ENCODE assay signal across 8 mouse cellular contexts in genomic region chr14:79390265-79390926, GRCm38 (mm10). TPM values are rescaled to one million over a fixed set of nuclear protein-coding genes. Genes with fewer than 3 reads are reported as not detected.
DNase-seq lines count a peak whose midpoint lies in the region; ATAC-seq lines count a peak whose summit lies in the region.

Gene Naa16 (minus strand): TSS chr14:79390778.

- H3K9ac ChIP-seq in heart, embryonic 14.5 days (ENCODE audit: low read length), result peak within 1 kb of the TSS; percentile 96
- peak within 1 kb of the TSS; percentile 98 for H3K9ac ChIP-seq in liver, embryonic 13.5 days
- H3K9ac ChIP-seq in stomach, embryonic 16.5 days (ENCODE audit: low read length), result peak within 1 kb of the TSS; percentile 81

- no peaks in the 10 kb centered on the region for H3K9me3 ChIP-seq in heart, embryonic 14.5 days (ENCODE audit: control insufficient read depth, low read length)
- H3K9me3 ChIP-seq in liver, embryonic 13.5 days (replicated peaks), result no peaks in the 10 kb centered on the region
- no peaks in the 10 kb centered on the region for H3K9me3 ChIP-seq in stomach, embryonic 16.5 days (replicated peaks; ENCODE audit: control insufficient read depth, low read length)

- no peaks in the 10 kb centered on the region for H3K27me3 ChIP-seq in heart, embryonic 14.5 days (ENCODE audit: control insufficient read depth, insufficient read depth, low read length)
- no peaks in the 10 kb centered on the region for H3K27me3 ChIP-seq in liver, embryonic 13.5 days
- H3K27me3 ChIP-seq in stomach, embryonic 16.5 days (ENCODE audit: control insufficient read depth, insufficient read depth, low read length), result no peaks in the 10 kb centered on the region

- H3K4me2 ChIP-seq in heart, embryonic 14.5 days (ENCODE audit: low read length), result peak within 1 kb of the TSS; percentile 92
- peak within 1 kb of the TSS; percentile 92 for H3K4me2 ChIP-seq in liver, embryonic 13.5 days
- H3K4me2 ChIP-seq in stomach, embryonic 16.5 days (ENCODE audit: low read depth, low read length), result peak within 1 kb of the TSS; percentile 69

- peak within 1 kb of the TSS; percentile 97 to 99 for H3K27ac ChIP-seq in heart, embryonic 14.5 days (replicated peaks in 1 of 2; ENCODE audit: control insufficient read depth in 1 of 2, insufficient read depth in 1 of 2, low read depth in 2 of 2, low read length in 2 of 2)
- peak within 1 kb of the TSS; percentile 97 for H3K27ac ChIP-seq in liver, embryonic 13.5 days
- peak within 1 kb of the TSS; percentile 97 for H3K27ac ChIP-seq in stomach, embryonic 16.5 days (ENCODE audit: low read length)

- DNase-seq in CD4-positive helper T cell, adult 2 months (ENCODE audit: low read depth, low spot score), result peak; percentile 95
- DNase-seq in brain, embryonic 18.5 days (ENCODE audit: low read depth, low spot score), result peak; percentile 79
- peak; percentile 97 for DNase-seq in kidney, postnatal 14 days
- DNase-seq in liver, embryonic 13.5 days, result peak; percentile 94
- peak; percentile 98 for DNase-seq in neural tube, embryonic 10.5 days (ENCODE audit: extremely low spot score, low spot score)

- WGBS in heart, embryonic 14.5 days, result under 1% methylated on average over 68 of the region's 71 CpGs
- under 1% methylated on average over 71 of the region's 71 CpGs for WGBS in liver, embryonic 13.5 days (ENCODE audit: insufficient replicate concordance)
- WGBS in stomach, embryonic 16.5 days, result under 1% methylated on average over 60 of the region's 71 CpGs

- peaks cover 0 to 7% of the 10 kb centered on the region in 2 experiments; a peak in 2 of 4 replicates for H3K4me1 ChIP-seq in heart, embryonic 14.5 days (ENCODE audit: control insufficient read depth in 2 of 2, insufficient read depth in 2 of 2, low read length in 2 of 2)
- H3K4me1 ChIP-seq in liver, embryonic 13.5 days (replicated peaks), result peaks cover 40% of the 10 kb centered on the region
- peaks cover 6% of the 10 kb centered on the region; the same call in 1 of the 2 replicates for H3K4me1 ChIP-seq in stomach, embryonic 16.5 days (ENCODE audit: control insufficient read depth, insufficient read depth, low read length)

- peaks cover 12% of the 10 kb centered on the region for H3K36me3 ChIP-seq in heart, embryonic 14.5 days (ENCODE audit: control insufficient read depth, insufficient read depth, low read length)
- H3K36me3 ChIP-seq in liver, embryonic 13.5 days, result peaks cover 16% of the 10 kb centered on the region
- no peaks in the 10 kb centered on the region for H3K36me3 ChIP-seq in stomach, embryonic 16.5 days (ENCODE audit: control insufficient read depth, insufficient read depth, low read length)

- peak; percentile 89 for ATAC-seq in erythroid progenitor cell, adult 5-6 weeks (replicated peaks; ENCODE audit: low FRiP score, poor library complexity, severe bottlenecking)
- ATAC-seq in heart, embryonic 14.5 days (ENCODE audit: insufficient number of reproducible peaks, insufficient read depth, low FRiP score, low read depth), result peak; percentile 94
- ATAC-seq in liver, embryonic 13.5 days (ENCODE audit: low read depth), result peak; percentile 92
- peak; percentile 93 for ATAC-seq in stomach, embryonic 16.5 days (ENCODE audit: insufficient read depth, low FRiP score)

- peak within 1 kb of the TSS; percentile 86 to 88 for H3K4me3 ChIP-seq in heart, embryonic 14.5 days (ENCODE audit: control insufficient read depth in 1 of 2, insufficient read depth in 1 of 2, low read depth in 1 of 2, low read length in 2 of 2)
- H3K4me3 ChIP-seq in liver, embryonic 13.5 days (replicated peaks), result peak within 1 kb of the TSS; percentile 97
- H3K4me3 ChIP-seq in stomach, embryonic 16.5 days (replicated peaks; ENCODE audit: low read length), result peak within 1 kb of the TSS; percentile 90

RNA-seq across cellular contexts. Expression of gene Naa16, which starts in this region (rescaled TPM):
- 43.2 and 65.8 TPM in 2 replicates for total RNA-seq in erythroid progenitor cell, adult 5-6 weeks (2015; ENCODE audit: low replicate concordance)
- 49.9 and 60.7 TPM in 2 replicates for total RNA-seq in erythroid progenitor cell, adult 5-6 weeks (2017; ENCODE audit: low replicate concordance)
- polyA plus RNA-seq in heart, embryonic 14.5 days (2014; fragmentation: Nextera tagmentation; extraction: Ambion mirVana), result 21.7 and 22.1 TPM in 2 replicates
- 33.4 and 44.5 TPM in 2 replicates for polyA plus RNA-seq in liver, embryonic 13.5 days (2015; fragmentation: Nextera tagmentation; extraction: Ambion mirVana)
- 29.6 and 39.0 TPM in 2 replicates for polyA plus RNA-seq in stomach, embryonic 16.5 days (2015; fragmentation: Nextera tagmentation; extraction: Ambion mirVana)

Comparison
In these comparisons a context has a peak if more than half of its experiments do, and no peak if none do; other contexts are left out.
1. Peak in every context shown above with its lines: DNase-seq, ATAC-seq, H3K4me3 ChIP-seq and H3K27ac ChIP-seq.